Mouse (Mus musculus) hindbrain, embryonic 12.5 days (tissue): ENCODE measurements around the gene Glb1l. TPM values are rescaled to one million over a fixed set of nuclear protein-coding genes. Genes with fewer than 3 reads are reported as not detected.

Source experiments
- ATAC-seq: fragments of 200-750 bp; cut with Nextera tagmentation; 2 replicates; pipeline ENCODE4 v1.8.0; 2017; ENCODE audit warnings: moderate TSS enrichment; ENCODE audit not compliant: low FRiP score
- H3K27ac ChIP-seq: fragments of 300-500 bp; sonication (generic); 2 replicates; pipeline ENCODE4 v1.5.1; 2016; ENCODE audit warnings: mild to moderate bottlenecking
- H3K27me3 ChIP-seq: fragments of 300-500 bp; sonication (generic); 2 replicates; pipeline ENCODE4 v1.6.1; 2016; ENCODE audit warnings: mild to moderate bottlenecking
- H3K36me3 ChIP-seq: fragments of 300-500 bp; sonication (generic); 2 replicates; pipeline ENCODE4 v1.6.1; 2016; ENCODE audit warnings: mild to moderate bottlenecking
- H3K4me1 ChIP-seq: fragments of 300-500 bp; sonication (generic); 2 replicates; pipeline ENCODE4 v1.6.1; 2016
- H3K4me2 ChIP-seq: fragments of 300-500 bp; sonication (generic); replicated peaks from 2 replicates; pipeline ENCODE4 v1.6.1; 2016; ENCODE audit warnings: mild to moderate bottlenecking
- H3K4me3 ChIP-seq: fragments of 300-500 bp; sonication (generic); 2 replicates; pipeline ENCODE4 v1.5.1; 2016; ENCODE audit warnings: mild to moderate bottlenecking
- H3K9ac ChIP-seq: fragments of 300-500 bp; sonication (generic); 2 replicates; pipeline ENCODE4 v1.6.1; 2016; ENCODE audit warnings: mild to moderate bottlenecking, moderate library complexity
- H3K9me3 ChIP-seq: fragments of 300-500 bp; sonication (generic); replicated peaks from 2 replicates; pipeline ENCODE4 v1.6.1; 2016; ENCODE audit warnings: mild to moderate bottlenecking
- WGBS: fragments of 180-500 bp; shearing (Covaris S2); methylation state at CpG from one replicate; pipeline ENCODE4 v1.1.7; 2016; 5-methylcytosine and 5-hydroxymethylcytosine counted together
- polyA plus RNA-seq: library from polyadenylated mRNA; unstranded; fragments of >200 nt; fragmentation: Nextera tagmentation; extraction: Ambion mirVana; gene quantifications from 2 replicates; pipeline ENCODE4 v1.2.1, GENCODE M21; 2016

Gene Glb1l
- polyA plus RNA-seq, 1 experiment from 2014 or later = 21.2 TPM

DNA sequence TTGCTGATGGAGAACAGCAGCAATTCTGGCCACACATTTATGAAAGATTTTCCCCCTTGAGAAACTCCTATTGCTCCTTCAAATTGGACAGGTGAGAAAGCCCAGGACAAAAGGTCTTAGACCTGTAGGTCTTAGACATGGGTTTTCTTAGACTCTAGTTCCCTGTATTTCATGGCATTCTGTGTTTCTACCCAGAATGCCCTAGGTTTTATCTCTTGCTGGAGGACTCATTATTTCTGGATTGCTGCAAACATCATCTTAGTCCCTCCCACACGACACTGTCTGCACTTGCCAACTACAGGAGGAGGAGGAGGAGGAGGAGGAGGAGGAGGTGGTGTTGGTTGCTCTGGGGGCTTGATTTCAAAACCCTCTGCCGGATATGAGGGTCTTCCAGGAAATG lies 15.5 kb upstream of the Glb1l start:
- Histone ChIP-seq H3K27me3 (peaks cover 15% of the 10 kb centered on the region), H3K9me3 (no peaks in the 10 kb centered on the region), H3K36me3 (no peaks in the 10 kb centered on the region), H3K9ac (no peak overlapping the region), H3K27ac (no peak overlapping the region), H3K4me3 (no peak overlapping the region), H3K4me1 (no peaks in the 10 kb centered on the region), H3K4me2 (no peak overlapping the region)
- no peak for ATAC-seq
- 55% methylated on average over 2 of the region's 2 CpGs for WGBS

DNA sequence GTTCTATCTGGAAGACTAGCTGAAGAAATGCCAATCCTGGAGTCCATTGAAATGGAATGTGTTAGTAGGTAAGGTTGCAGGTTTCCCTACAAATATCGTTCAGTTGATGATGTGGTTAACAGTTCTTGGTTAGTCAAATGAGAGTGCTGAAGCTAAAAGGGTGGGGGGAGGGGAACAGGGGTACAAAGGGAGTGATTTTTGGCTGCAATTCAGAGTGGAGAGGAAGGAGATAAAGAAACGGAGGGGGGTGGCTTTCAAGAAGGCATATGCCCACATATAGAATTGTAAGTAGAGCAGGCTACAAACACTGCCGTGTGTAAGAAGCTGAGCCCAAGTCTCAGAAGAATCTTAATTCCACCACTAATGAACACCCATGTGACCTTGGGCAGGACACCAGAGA lies 14.9 kb upstream of the Glb1l start:
- Histone ChIP-seq H3K27ac (no peak overlapping the region), H3K27me3 (peaks cover 22% of the 10 kb centered on the region), H3K4me3 (no peak overlapping the region), H3K36me3 (no peaks in the 10 kb centered on the region), H3K4me1 (no peaks in the 10 kb centered on the region), H3K4me2 (no peak overlapping the region), H3K9me3 (no peaks in the 10 kb centered on the region), H3K9ac (no peak overlapping the region)
- ATAC-seq = no peak
- 75% methylated on average over 3 of the region's 3 CpGs for WGBS

DNA sequence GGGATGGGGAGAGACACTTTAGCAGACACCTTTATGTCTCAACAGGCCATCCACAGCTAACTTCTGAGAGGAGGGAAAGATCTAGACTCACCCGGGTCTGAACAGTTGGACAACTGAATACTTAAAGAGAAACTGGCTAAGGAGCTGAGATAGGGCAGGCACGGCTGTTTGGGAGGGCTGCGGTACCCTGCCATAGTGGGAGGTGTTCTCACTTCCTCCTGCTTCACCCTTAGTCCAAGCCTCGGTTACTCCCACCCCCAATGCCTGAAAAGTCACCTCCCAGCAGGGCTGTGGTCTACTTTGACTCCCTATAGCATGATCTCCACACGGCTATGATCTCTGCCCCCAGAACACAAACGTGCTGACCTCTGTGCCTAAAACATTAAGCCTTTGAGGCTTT lies 12.9 kb upstream of the Glb1l start:
- Histone ChIP-seq H3K4me1 (peaks cover 12% of the 10 kb centered on the region), H3K27ac (no peak overlapping the region), H3K27me3 (peaks cover 41% of the 10 kb centered on the region), H3K9me3 (no peaks in the 10 kb centered on the region), H3K9ac (no peak overlapping the region), H3K36me3 (no peaks in the 10 kb centered on the region), H3K4me3 (no peak overlapping the region), H3K4me2 (no peak overlapping the region)
- WGBS = 66% methylated on average over 6 of the region's 6 CpGs
- ATAC-seq = no peak

DNA sequence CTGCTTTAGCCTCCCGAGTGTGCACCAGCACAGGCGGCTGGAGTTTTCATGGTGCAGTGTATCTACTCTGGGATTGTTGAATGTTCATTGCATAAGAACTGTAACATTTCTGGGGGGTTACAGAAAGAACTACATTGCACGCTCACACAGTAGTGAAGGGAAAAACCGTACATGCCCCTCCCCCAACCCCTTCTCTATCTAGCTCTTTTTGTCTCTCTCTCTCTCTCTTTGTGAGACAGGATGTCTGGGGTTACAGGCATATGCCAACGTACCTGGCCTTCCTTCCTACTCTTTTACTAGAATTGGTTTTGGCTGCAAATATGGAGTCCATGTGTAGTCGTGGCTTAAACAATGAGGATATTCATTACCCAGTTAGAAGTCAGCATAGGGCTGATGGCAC lies 12.3 kb upstream of the Glb1l start:
- WGBS = 83% methylated on average over 6 of the region's 6 CpGs
- ATAC-seq = no peak
- Histone ChIP-seq H3K4me2 (no peak overlapping the region), H3K9me3 (no peaks in the 10 kb centered on the region), H3K4me1 (peaks cover 17% of the 10 kb centered on the region), H3K4me3 (no peak overlapping the region), H3K36me3 (no peaks in the 10 kb centered on the region), H3K27ac (no peak overlapping the region), H3K27me3 (peaks cover 47% of the 10 kb centered on the region), H3K9ac (no peak overlapping the region)

DNA sequence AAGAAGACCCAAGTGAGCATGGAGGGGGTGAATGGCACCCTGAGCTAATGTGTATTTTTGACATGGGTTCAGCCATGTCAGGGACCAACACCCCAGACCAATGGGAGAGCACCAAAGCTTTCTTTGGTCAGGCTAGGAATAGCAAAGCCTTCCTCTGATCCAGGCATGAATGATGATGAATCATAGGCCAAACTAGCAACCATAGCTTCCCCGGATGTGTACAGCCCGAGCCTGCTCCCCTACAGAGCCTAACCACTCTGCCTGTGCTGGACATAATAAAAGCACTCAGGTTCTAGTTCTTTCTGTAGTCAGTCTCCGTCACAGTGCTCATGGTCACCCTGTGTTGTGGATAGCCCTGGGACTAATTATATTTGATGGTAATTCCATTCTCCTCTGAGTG lies 10.9 kb upstream of the Glb1l start:
- no peak overlapping the region for H3K4me3 ChIP-seq
- peaks cover 17% of the 10 kb centered on the region for H3K4me1 ChIP-seq
- H3K36me3 ChIP-seq = no peaks in the 10 kb centered on the region
- H3K27me3 ChIP-seq = peaks cover 61% of the 10 kb centered on the region
- ATAC-seq = no peak
- WGBS = 78% methylated on average over 3 of the region's 3 CpGs
- H3K27ac ChIP-seq = no peak overlapping the region
- H3K4me2 ChIP-seq = no peak overlapping the region
- H3K9ac ChIP-seq = no peak overlapping the region
- H3K9me3 ChIP-seq = no peaks in the 10 kb centered on the region

DNA sequence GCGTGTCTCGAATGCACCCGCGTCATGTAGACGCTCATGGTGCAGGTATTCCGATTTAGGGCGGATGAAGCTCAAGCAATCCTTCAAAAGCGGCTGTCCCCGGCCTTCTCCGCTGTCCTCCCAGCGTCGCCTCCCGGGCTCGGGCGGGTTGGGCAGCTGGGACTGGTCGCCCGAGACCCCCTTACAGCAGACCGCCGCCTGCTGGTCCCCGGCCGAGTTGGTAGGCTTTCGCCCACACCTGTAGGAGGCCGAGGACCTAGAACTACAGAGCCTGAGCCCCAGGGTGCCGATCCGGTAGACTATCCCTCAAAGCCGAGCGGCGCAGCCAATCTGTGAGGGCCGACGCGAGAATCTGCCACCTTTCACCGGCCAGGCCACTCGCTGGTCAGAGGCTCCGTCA lies 8.9 kb upstream of the Glb1l start, which contains the start of gene Tuba4a:
Tuba4a (minus strand) TSS at position 335 of the 400 bp plus-strand sequence.
- peak; percentile 44; the same call in 1 of the 2 replicates for ATAC-seq
- under 1% methylated on average over 33 of the region's 34 CpGs for WGBS
- Histone ChIP-seq H3K27me3 (peaks cover 72% of the 10 kb centered on the region), H3K27ac (no peak within 1 kb of the TSS), H3K4me3 (peak within 1 kb of the TSS; percentile 49), H3K4me2 (peak within 1 kb of the TSS; percentile 91), H3K9ac (peak within 1 kb of the TSS; percentile 58), H3K4me1 (peaks cover 17% of the 10 kb centered on the region), H3K36me3 (peaks cover 10% of the 10 kb centered on the region; the same call in 1 of the 2 replicates), H3K9me3 (no peaks in the 10 kb centered on the region)

DNA sequence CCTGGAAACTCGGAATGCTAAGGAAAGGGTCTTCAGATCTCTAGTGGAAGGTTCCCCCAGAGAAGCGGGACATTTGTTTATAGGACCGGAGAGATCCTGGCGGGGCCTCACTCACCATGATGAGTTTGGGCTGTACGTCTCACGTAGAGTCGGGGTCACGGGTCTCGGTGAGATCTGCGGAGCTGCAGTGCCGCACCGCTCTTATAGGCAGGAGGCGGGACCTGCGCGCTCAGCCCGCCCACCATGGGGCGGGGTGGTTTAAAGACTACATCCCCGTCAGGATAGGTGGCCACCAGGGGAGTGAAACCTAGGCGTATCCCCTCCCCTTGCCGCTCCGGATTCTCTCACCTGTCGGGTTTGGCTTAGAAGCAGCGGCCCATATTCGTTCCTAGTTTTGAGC lies 8.5 kb upstream of the Glb1l start:
- H3K36me3 ChIP-seq = peaks cover 14% of the 10 kb centered on the region
- no peak overlapping the region for H3K27ac ChIP-seq
- H3K9ac ChIP-seq = peak overlapping the region; percentile 58
- no peaks in the 10 kb centered on the region for H3K9me3 ChIP-seq
- H3K4me2 ChIP-seq = peak overlapping the region; percentile 91
- peak; percentile 86 for ATAC-seq
- peak overlapping the region; percentile 49 for H3K4me3 ChIP-seq
- H3K27me3 ChIP-seq = peaks cover 72% of the 10 kb centered on the region
- H3K4me1 ChIP-seq = peaks cover 17% of the 10 kb centered on the region
- WGBS = 0% methylated on average over 24 of the region's 24 CpGs

DNA sequence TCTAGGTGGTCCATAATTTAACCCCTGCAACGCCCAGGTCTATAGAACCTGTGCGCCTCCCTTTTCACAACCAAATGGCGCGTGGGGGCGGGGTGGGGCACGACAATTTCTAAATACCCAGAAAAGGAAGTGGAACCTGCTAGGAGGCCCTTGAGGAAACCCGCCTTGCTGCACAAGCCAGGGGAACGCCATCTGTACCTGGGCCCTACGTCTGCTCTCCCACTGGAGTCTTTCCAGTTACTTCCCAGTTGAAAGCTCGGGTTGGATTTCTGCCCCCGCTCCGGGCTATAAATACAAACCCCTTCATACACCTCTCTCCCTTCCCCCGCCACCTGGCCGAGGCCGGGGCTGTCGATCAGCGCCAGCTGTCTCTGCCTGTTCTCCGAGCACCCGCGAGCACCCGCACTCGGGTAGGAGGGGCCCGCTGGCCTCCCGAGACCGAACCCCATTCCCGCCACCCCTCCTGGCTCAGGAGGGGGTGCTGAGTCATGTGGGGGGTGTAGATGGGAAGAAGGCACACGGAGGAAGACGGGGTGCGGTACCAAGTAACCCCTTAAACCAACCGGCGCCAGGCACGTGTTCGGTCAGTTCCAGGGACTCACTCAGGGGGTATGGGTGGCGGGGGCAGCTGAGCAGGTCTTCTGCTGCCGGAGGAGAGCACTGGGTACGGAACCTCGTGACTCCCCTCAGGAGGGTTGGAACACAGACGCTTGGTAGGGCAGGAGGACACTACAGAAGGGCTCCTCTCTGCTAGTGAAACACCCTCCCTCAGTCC lies 7.8 kb upstream of the Glb1l start:
- H3K27ac ChIP-seq = no peak overlapping the region
- H3K9me3 ChIP-seq = no peaks in the 10 kb centered on the region
- WGBS = 2% methylated on average over 38 of the region's 38 CpGs
- ATAC-seq = peak; percentile 58
- peaks cover 17% of the 10 kb centered on the region for H3K4me1 ChIP-seq
- H3K4me2 ChIP-seq = peak overlapping the region; percentile 91
- peaks cover 21% of the 10 kb centered on the region for H3K36me3 ChIP-seq
- peak overlapping the region; percentile 32; the same call in 1 of the 2 replicates for H3K9ac ChIP-seq
- H3K27me3 ChIP-seq = peaks cover 72% of the 10 kb centered on the region
- H3K4me3 ChIP-seq = peak overlapping the region; percentile 49

DNA sequence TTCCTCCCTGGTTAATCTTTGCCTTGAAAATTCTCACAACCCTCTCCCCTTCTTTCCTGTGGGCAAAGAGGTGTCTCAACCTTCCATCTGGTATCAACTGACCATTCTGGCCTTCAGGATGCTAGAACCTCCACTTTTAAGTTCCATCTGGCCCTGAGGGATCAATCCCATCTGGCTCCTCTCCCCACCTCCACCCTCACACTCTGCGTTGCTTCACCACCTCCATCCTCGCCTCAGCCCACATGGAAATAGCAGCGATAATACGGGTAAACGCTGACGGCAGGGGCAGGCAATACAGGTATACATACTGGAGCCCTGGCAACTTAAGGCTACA lies 7.2 kb upstream of the Glb1l start:
- Histone ChIP-seq H3K4me1 (peaks cover 17% of the 10 kb centered on the region), H3K4me2 (peak overlapping the region; percentile 91), H3K9me3 (no peaks in the 10 kb centered on the region), H3K36me3 (peaks cover 27% of the 10 kb centered on the region), H3K9ac (no peak overlapping the region), H3K4me3 (peak overlapping the region; percentile 49; the same call in 1 of the 2 replicates), H3K27ac (no peak overlapping the region), H3K27me3 (peaks cover 72% of the 10 kb centered on the region)
- no peak for ATAC-seq
- WGBS = 6% methylated on average over 6 of the region's 6 CpGs

DNA sequence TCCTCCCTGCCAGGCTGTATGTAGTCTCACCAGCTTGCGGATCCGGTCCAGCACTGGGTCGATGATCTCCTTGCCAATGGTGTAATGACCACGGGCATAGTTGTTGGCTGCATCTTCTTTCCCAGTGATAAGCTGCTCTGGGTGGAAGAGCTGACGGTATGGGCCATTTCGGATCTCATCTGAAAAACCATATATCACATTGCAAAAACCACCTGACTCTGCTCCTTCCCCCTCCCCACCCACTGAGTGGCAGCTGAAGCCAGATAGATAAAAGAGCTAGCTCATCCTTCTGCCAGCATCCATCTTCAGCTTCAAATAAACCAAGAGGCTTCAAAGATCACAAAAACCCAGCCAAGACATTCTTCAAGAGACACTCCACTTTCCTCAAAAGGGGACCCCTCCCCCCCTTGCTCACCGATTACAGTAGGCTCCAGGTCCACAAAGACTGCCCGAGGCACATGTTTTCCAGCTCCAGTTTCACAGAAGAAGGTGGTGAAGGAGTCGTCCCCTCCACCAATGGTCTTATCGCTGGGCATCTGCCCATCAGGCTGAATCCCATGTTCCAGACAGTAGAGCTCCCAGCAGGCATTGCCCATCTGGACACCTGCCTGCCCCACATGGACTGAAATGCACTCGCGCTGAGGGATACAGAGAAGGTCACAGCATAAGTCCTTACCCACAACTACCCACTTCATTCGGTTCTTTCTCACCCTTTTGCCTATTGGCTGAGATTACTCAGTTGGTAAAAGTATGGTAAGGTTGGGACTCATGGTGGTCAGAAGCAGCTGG lies 6.4 kb upstream of the Glb1l start:
- ATAC-seq = no peak
- no peak overlapping the region for H3K27ac ChIP-seq
- no peak overlapping the region for H3K4me3 ChIP-seq
- H3K4me2 ChIP-seq = no peak overlapping the region
- H3K36me3 ChIP-seq = peaks cover 34% of the 10 kb centered on the region
- H3K9ac ChIP-seq = no peak overlapping the region
- peaks cover 24% of the 10 kb centered on the region for H3K4me1 ChIP-seq
- WGBS = 79% methylated on average over 13 of the region's 13 CpGs
- peaks cover 66% of the 10 kb centered on the region for H3K27me3 ChIP-seq
- no peaks in the 10 kb centered on the region for H3K9me3 ChIP-seq

DNA sequence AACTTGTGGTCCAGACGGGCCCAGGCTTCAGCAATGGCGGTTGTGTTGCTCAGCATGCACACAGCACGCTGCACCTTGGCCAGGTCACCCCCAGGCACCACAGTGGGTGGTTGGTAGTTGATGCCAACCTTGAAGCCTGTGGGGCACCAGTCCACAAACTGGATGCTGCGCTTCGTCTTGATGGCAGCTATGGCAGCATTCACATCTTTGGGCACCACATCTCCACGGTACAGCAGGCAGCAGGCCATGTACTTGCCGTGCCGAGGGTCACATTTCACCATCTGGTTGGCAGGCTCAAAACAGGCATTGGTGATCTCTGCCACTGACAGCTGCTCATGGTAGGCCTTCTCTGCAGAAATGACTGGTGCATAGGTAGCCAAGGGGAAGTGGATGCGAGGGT lies 5.2 kb upstream of the Glb1l start:
- ATAC-seq = no peak
- Histone ChIP-seq H3K9ac (no peak overlapping the region), H3K36me3 (peaks cover 37% of the 10 kb centered on the region), H3K4me1 (peaks cover 33% of the 10 kb centered on the region), H3K27ac (no peak overlapping the region), H3K4me2 (no peak overlapping the region), H3K9me3 (no peaks in the 10 kb centered on the region), H3K27me3 (peaks cover 53% of the 10 kb centered on the region), H3K4me3 (no peak overlapping the region)
- WGBS = 95% methylated on average over 9 of the region's 9 CpGs

DNA sequence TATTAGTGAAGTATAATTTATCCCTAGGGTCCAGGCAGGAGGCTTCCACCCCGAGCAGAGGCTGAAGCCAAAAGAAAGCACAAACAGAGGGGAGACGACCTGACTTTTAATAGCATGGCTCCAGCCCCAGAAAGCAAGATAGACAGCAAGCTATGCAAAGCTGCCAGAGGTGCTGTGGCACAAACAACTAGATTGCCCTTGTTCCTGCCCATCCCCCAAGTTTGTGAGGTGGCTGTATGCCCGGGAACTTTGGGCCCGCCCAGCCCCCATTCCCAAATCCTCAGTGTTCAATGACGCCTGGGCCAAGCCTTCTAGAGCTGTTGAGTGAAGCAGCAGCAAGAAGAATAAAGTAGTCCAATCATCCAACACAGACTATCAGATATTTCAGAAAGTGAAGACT lies 4.3 kb upstream of the Glb1l start:
- Histone ChIP-seq H3K4me1 (peaks cover 37% of the 10 kb centered on the region), H3K4me2 (no peak overlapping the region), H3K27me3 (peaks cover 44% of the 10 kb centered on the region), H3K4me3 (no peak overlapping the region), H3K9ac (no peak overlapping the region), H3K27ac (no peak overlapping the region), H3K36me3 (peaks cover 37% of the 10 kb centered on the region), H3K9me3 (no peaks in the 10 kb centered on the region)
- 75% methylated on average over 5 of the region's 5 CpGs for WGBS
- ATAC-seq = no peak
